Mouse (Mus musculus) MEL (cell line): ENCODE data around the gene Ank2. TPM values are rescaled to one million over a fixed set of nuclear protein-coding genes. Genes with fewer than 3 reads are reported as not detected.
A peak's percentile ranks its signal among the peaks of the same experiment; 100 is the strongest.

Experiments used
- DNase-seq: peaks from one replicate; pipeline ENCODE4 v3.0.0; 2011; ENCODE audit warnings: low read depth, low spot score
- H3K27ac ChIP-seq: 2 replicates; pipeline ENCODE4 v1.5.1; 2012; ENCODE audit warnings: low read depth, mild to moderate bottlenecking, control low read depth, low read length, moderate library complexity; ENCODE audit not compliant: control insufficient read depth
- H3K27me3 ChIP-seq, 2 experiments: fragments of 150-350 bp in 1 of 2; sonication (generic) in 1 of 2; 2 replicates each; pipeline ENCODE4 v1.6.1; 2012; ENCODE audit warnings: low read length in 2 of 2, mild to moderate bottlenecking in 2 of 2, improper control_type of control experiment in 1 of 2, moderate library complexity in 1 of 2; ENCODE audit not compliant: insufficient read depth in 2 of 2, control insufficient read depth in 1 of 2
- H3K36me3 ChIP-seq, 2 experiments: 2 replicates each; pipeline ENCODE4 v1.6.1; 2012 to 2014; ENCODE audit warnings: low read length in 2 of 2, improper control_type of control experiment in 1 of 2, inconsistent platforms in 1 of 2, mild to moderate bottlenecking in 1 of 2; ENCODE audit not compliant: insufficient read depth in 2 of 2, control insufficient read depth in 1 of 2
- H3K4me1 ChIP-seq, 2 experiments: fragments of 150-350 bp in 1 of 2; sonication (generic) in 1 of 2; 2 replicates each; pipeline ENCODE4 v1.6.1; 2012; ENCODE audit warnings: low read length in 2 of 2, improper control_type of control experiment in 1 of 2, mild to moderate bottlenecking in 1 of 2; ENCODE audit not compliant: insufficient read depth in 2 of 2, control insufficient read depth in 1 of 2
- H3K4me3 ChIP-seq, 2 experiments: fragments of 150-350 bp in 1 of 2; sonication (generic) in 1 of 2; 2 replicates each; pipeline ENCODE4 v1.5.1; 2012; ENCODE audit warnings: low read depth in 2 of 2, low read length in 2 of 2, mild to moderate bottlenecking in 2 of 2, moderate library complexity in 2 of 2, control low read depth in 1 of 2, improper control_type of control experiment in 1 of 2; ENCODE audit not compliant: control insufficient read depth in 1 of 2, insufficient read depth in 1 of 2
- H3K79me2 ChIP-seq: 2 replicates; pipeline ENCODE4 v1.6.1; 2012; ENCODE audit warnings: mild to moderate bottlenecking, low read length, moderate library complexity; ENCODE audit not compliant: control insufficient read depth, poor library complexity, insufficient read depth
- H3K9ac ChIP-seq: 2 replicates; pipeline ENCODE4 v1.6.1; 2012; ENCODE audit warnings: low read depth, mild to moderate bottlenecking, control low read depth, low read length, moderate library complexity; ENCODE audit not compliant: control insufficient read depth, poor library complexity, severe bottlenecking
- H3K9me3 ChIP-seq: fragments of 150-350 bp; sonication (generic); replicated peaks from 2 replicates; pipeline ENCODE4 v1.6.1; 2012; ENCODE audit warnings: mild to moderate bottlenecking, low read length, improper control_type of control experiment, moderate library complexity; ENCODE audit not compliant: insufficient read depth
- BHLHE40 ChIP-seq: IDR thresholded peaks from 2 replicates; pipeline ENCODE4 v1.6.1; 2012; ENCODE audit warnings: low read depth, mild to moderate bottlenecking, inconsistent platforms, low read length, improper control_type of control experiment, borderline replicate concordance
- CHD2 ChIP-seq: IDR thresholded peaks from 2 replicates; pipeline ENCODE4 v1.6.1; 2011; ENCODE audit warnings: low read length, improper control_type of control experiment
- CTCF ChIP-seq, 3 experiments: IDR thresholded peaks in 2 of 3; conservative IDR thresholded peaks in 1 of 3; 2 replicates each; pipeline ENCODE4 v1.5.1; 2011 to 2012; ENCODE audit warnings: low read length in 3 of 3, low read depth in 2 of 3, mild to moderate bottlenecking in 2 of 3, improper control_type of control experiment in 1 of 3, inconsistent platforms in 1 of 3, mixed read lengths in 1 of 3, moderate library complexity in 1 of 3; ENCODE audit not compliant: control insufficient read depth in 1 of 3, insufficient read depth in 1 of 3, poor library complexity in 1 of 3, severe bottlenecking in 1 of 3
- ELF1 ChIP-seq: IDR thresholded peaks from 2 replicates; pipeline ENCODE4 v1.6.1; 2014; ENCODE audit warnings: low read depth, mild to moderate bottlenecking, inconsistent platforms, low read length, improper control_type of control experiment, moderate library complexity
- EP300 ChIP-seq, 2 experiments: IDR thresholded peaks; 2 replicates each; pipeline ENCODE4 v1.6.1; 2011; ENCODE audit warnings: improper control_type of control experiment in 2 of 2, low read length in 2 of 2, low read depth in 1 of 2, mild to moderate bottlenecking in 1 of 2
- ETS1 ChIP-seq: IDR thresholded peaks from 2 replicates; pipeline ENCODE4 v1.6.1; 2012; ENCODE audit warnings: low read depth, mild to moderate bottlenecking, inconsistent platforms, low read length, improper control_type of control experiment, moderate library complexity
- GABPA ChIP-seq: IDR thresholded peaks from 2 replicates; pipeline ENCODE4 v1.6.1; 2012; ENCODE audit warnings: low read depth, mild to moderate bottlenecking, inconsistent platforms, low read length, improper control_type of control experiment, moderate library complexity
- HCFC1 ChIP-seq: IDR thresholded peaks from 2 replicates; pipeline ENCODE4 v1.6.1; 2012; ENCODE audit warnings: low read depth, mild to moderate bottlenecking, inconsistent platforms, low read length, improper control_type of control experiment, moderate library complexity
- JUND ChIP-seq: IDR thresholded peaks from 2 replicates; pipeline ENCODE4 v1.6.1; 2011; ENCODE audit warnings: low read depth, mild to moderate bottlenecking, improper control_type of control experiment, low read length
- MAX ChIP-seq: IDR thresholded peaks from 2 replicates; pipeline ENCODE4 v1.6.1; 2011; ENCODE audit warnings: low read length, improper control_type of control experiment
- MAZ ChIP-seq: IDR thresholded peaks from 2 replicates; pipeline ENCODE4 v1.6.1; 2012; ENCODE audit warnings: low read depth, mild to moderate bottlenecking, inconsistent platforms, low read length, improper control_type of control experiment
- MYC ChIP-seq: IDR thresholded peaks from 2 replicates; pipeline ENCODE4 v1.6.1; 2011; ENCODE audit warnings: low read depth, mild to moderate bottlenecking, low read length, improper control_type of control experiment, moderate library complexity
- POLR2AphosphoS5 ChIP-seq: IDR thresholded peaks from 2 replicates; pipeline ENCODE4 v1.6.1; 2012; ENCODE audit warnings: low read depth, borderline replicate concordance, mild to moderate bottlenecking, inconsistent platforms, low read length, moderate library complexity, mixed read lengths
- RAD21 ChIP-seq: IDR thresholded peaks from 2 replicates; pipeline ENCODE4 v1.6.1; 2011; ENCODE audit warnings: mild to moderate bottlenecking, low read depth, low read length, improper control_type of control experiment
- SIN3A ChIP-seq: IDR thresholded peaks from 2 replicates; pipeline ENCODE4 v1.6.1; 2012; ENCODE audit warnings: low read length, improper control_type of control experiment, inconsistent platforms
- SMC3 ChIP-seq: IDR thresholded peaks from 2 replicates; pipeline ENCODE4 v1.6.1; 2011; ENCODE audit warnings: low read depth, low read length, improper control_type of control experiment
- USF1 ChIP-seq: IDR thresholded peaks from 2 replicates; pipeline ENCODE4 v1.6.1; 2014; ENCODE audit warnings: low read depth, mild to moderate bottlenecking, inconsistent platforms, low read length, improper control_type of control experiment, moderate library complexity
- ZC3H11A ChIP-seq: IDR thresholded peaks from 2 replicates; pipeline ENCODE4 v1.6.1; 2012; ENCODE audit warnings: low read depth, mild to moderate bottlenecking, inconsistent platforms, low read length, improper control_type of control experiment
- ZNF384 ChIP-seq: IDR thresholded peaks from 2 replicates; pipeline ENCODE4 v1.6.1; 2012; ENCODE audit warnings: low read depth, mild to moderate bottlenecking, inconsistent platforms, low read length, improper control_type of control experiment
- polyA plus RNA-seq, 2 experiments: library from polyadenylated mRNA; stranded (reverse) in 1 of 2; unstranded in 1 of 2; fragments of >175 nt in 1 of 2; fragments of >200 nt in 1 of 2; gene quantifications; 2 replicates each; pipeline versions ENCODE4 v1.2.1 to v1.2.4; 2012; ENCODE audit warnings: low replicate concordance in 2 of 2, low read depth in 1 of 2; ENCODE audit not compliant: insufficient read length in 2 of 2, insufficient read depth in 1 of 2, missing spikeins in 1 of 2
- total RNA-seq: library from RNA; depleted of rRNA; stranded (reverse); fragments of 300-350 nt; gene quantifications from 2 replicates; pipeline ENCODE4 v1.2.3, GENCODE M21; 2012; rRNA removed

Ank2 gene
- total RNA-seq (4.0 and 4.5 TPM in 2 replicates), polyA plus RNA-seq (1 to 10 TPM in 1 of 2 experiments, not detected in 1; 2.7 TPM)

DNA sequence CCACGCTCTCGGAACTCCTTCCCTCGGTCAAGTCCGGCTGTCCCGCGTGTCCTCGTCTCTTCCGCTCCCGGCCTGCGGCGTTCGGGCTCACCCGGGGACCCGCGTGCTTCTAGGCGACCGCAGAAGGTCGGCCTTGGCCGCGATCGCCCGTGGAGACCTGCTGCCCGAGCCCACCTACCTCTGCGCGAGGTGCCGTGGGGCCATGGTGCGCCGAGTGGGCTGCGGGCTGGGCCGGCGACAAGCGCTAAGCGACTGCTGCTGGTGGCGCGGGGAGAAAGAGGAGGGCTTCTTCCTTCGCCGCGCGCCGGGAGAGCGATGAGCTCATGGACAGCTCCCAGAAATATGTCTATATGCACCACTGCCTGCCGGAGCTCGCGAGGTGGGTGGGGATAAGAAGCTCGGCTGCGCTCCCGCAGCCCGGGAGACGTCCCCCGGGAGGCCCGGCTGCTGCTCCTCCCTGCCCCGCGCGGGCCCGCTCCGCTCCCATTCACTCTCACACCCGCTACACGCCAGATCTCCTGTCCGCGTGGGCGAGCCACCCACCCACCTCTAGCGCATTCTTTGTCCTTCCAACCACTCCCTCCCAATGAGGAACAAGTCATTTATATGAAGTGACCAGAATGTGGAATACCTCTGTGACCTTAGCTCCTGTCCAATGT is at the start of gene Ank2:
TSS of gene Ank2 (minus strand) at position 609 of the 659 bp plus-strand sequence.
- DNase-seq = peak; percentile 63
- peak; percentile 17; the same call in 1 of the 2 replicates for TF ChIP-seq MAX
- no peak for TF ChIP-seq MYC
- H3K27me3 ChIP-seq = no peaks in the 10 kb centered on the region
- H3K36me3 ChIP-seq = no peaks in the 10 kb centered on the region
- peak within 1 kb of the TSS; percentile 69 to 84 for H3K4me3 ChIP-seq
- peak within 1 kb of the TSS; percentile 39 for H3K27ac ChIP-seq
- 0 out of 4 replicates have a peak, but pooled peaks cover 0 to 2% of the 10 kb centered on the region in 2 experiments for H3K4me1 ChIP-seq
- no peaks in the 10 kb centered on the region for H3K9me3 ChIP-seq
- H3K9ac ChIP-seq = peak within 1 kb of the TSS; percentile 82
- no peaks in the 10 kb centered on the region; the same call in 1 of the 2 replicates for H3K79me2 ChIP-seq

DNA sequence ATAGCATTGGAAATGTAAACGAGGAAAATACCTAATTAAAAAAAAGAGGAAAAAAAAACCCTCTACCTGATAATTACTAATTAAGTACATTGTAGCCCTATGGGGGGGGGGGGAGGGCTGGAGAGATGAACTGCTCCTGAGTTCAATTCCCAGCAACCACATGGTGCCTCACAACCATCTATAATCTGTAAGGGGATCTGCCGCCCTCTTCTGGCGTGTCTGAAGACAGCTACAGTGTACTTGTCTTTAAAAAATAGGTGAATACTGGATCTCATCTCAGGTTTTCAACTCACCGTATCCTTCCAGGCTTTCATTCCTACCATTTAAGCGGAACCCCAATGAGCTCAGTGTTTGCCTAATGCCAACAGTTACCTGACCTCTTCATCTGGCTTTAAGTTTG is 48.7 kb upstream of the Ank2 start:
- no peak overlapping the region for H3K4me3 ChIP-seq
- no peak overlapping the region for H3K9ac ChIP-seq
- peaks cover 5 to 7% of the 10 kb centered on the region in 2 experiments for H3K36me3 ChIP-seq
- H3K9me3 ChIP-seq = no peaks in the 10 kb centered on the region
- H3K4me1 ChIP-seq = peaks cover 0 to 2% of the 10 kb centered on the region in 2 experiments; a peak in 1 of 4 replicates
- TF ChIP-seq ZC3H11A (peak; percentile 80), GABPA (no peak), CTCF (IDR thresholded peaks at IDR 0.05 in 2 of 3, conservative IDR thresholded peaks at IDR 0.05 in 1 of 3; ENCODE audit: control insufficient read depth in 1 of 3, insufficient read depth in 1 of 3, low read depth in 2 of 3, low read length in 3 of 3, poor library complexity in 1 of 3, severe bottlenecking in 1 of 3) (peak; percentile 44 to 72 (median 51); a peak in 5 of 6 replicates), BHLHE40 (no peak), POLR2AphosphoS5 (no peak), SMC3 (peak; percentile 77), JUND (no peak), USF1 (no peak), SIN3A (no peak), MAX (peak; percentile 29; the same call in 1 of the 2 replicates), CHD2 (no peak), RAD21 (peak; percentile 64), HCFC1 (no peak), MYC (peak; percentile 77), ETS1 (no peak), MAZ (no peak), ZNF384 (no peak), EP300 (IDR thresholded peaks at IDR 0.05; ENCODE audit: low read depth in 1 of 2, low read length in 2 of 2) (no peak), ELF1 (no peak)
- peak; percentile 67 for DNase-seq
- peaks cover 7% of the 10 kb centered on the region for H3K79me2 ChIP-seq
- H3K27ac ChIP-seq = no peak overlapping the region
- H3K27me3 ChIP-seq = no peaks in the 10 kb centered on the region
